Mouse (Mus musculus) stomach, postnatal 0 days (tissue): Measurements from ENCODE around the gene Lclat1. TPM values are rescaled to one million over a fixed set of nuclear protein-coding genes. Genes with fewer than 3 reads are reported as not detected.
A peak's percentile ranks its signal among the peaks of the same experiment; 100 is the strongest.

Experiments used
- ATAC-seq: fragments of 200-750 bp; cut with Nextera tagmentation; 2 replicates; pipeline ENCODE4 v1.8.0; 2017; ENCODE audit not compliant: low FRiP score, low TSS enrichment
- DNase-seq: peaks from one replicate; pipeline ENCODE4 v3.0.0-alpha.2; 2016; ENCODE audit warnings: low spot score
- H3K27ac ChIP-seq: fragments of 300-500 bp; sonication (generic); replicated peaks from 2 replicates; pipeline ENCODE4 v1.5.1; 2014; ENCODE audit warnings: mild to moderate bottlenecking, control low read depth
- H3K27me3 ChIP-seq: fragments of 300-500 bp; sonication (generic); 2 replicates; pipeline ENCODE4 v1.6.1; 2014; ENCODE audit warnings: low read length; ENCODE audit not compliant: control insufficient read depth, insufficient read depth
- H3K36me3 ChIP-seq: fragments of 300-500 bp; sonication (generic); 2 replicates; pipeline ENCODE4 v1.6.1; 2014; ENCODE audit warnings: low read length, mixed read lengths; ENCODE audit not compliant: control insufficient read depth, insufficient read depth
- H3K4me1 ChIP-seq: fragments of 300-500 bp; sonication (generic); replicated peaks from 2 replicates; pipeline ENCODE4 v1.6.1; 2014; ENCODE audit warnings: antibody characterized with exemption; ENCODE audit not compliant: control insufficient read depth, insufficient read depth
- H3K4me2 ChIP-seq: fragments of 300-500 bp; sonication (generic); replicated peaks from 2 replicates; pipeline ENCODE4 v1.6.1; 2014; ENCODE audit warnings: low read depth, mild to moderate bottlenecking, control low read depth, moderate library complexity
- H3K4me3 ChIP-seq: fragments of 300-500 bp; sonication (generic); 2 replicates; pipeline ENCODE4 v1.5.1; 2014; ENCODE audit warnings: low read depth, low read length, control low read depth
- H3K9ac ChIP-seq: fragments of 300-500 bp; sonication (generic); 2 replicates; pipeline ENCODE4 v1.6.1; 2014; ENCODE audit warnings: mild to moderate bottlenecking, low read length, control low read depth, mixed read lengths
- H3K9me3 ChIP-seq: fragments of 300-500 bp; sonication (generic); 2 replicates; pipeline ENCODE4 v1.6.1; 2016; ENCODE audit warnings: low read length; ENCODE audit not compliant: control insufficient read depth
- CTCF ChIP-seq: IDR thresholded peaks from 2 replicates; pipeline ENCODE4 v1.5.1; 2016; ENCODE audit warnings: antibody characterized with exemption, low read depth, mild to moderate bottlenecking, moderate library complexity
- EP300 ChIP-seq: optimal IDR thresholded peaks from 2 replicates; pipeline ENCODE3; 2016; ENCODE audit warnings: antibody characterized with exemption
- WGBS: fragments of 180-500 bp; shearing (Covaris S2); extraction: QIAGEN DNeasy Blood & Tissue Kit; methylation state at CpG from one replicate; pipeline ENCODE4 v1.1.7; 2014; 5-methylcytosine and 5-hydroxymethylcytosine counted together
- polyA plus RNA-seq: library from polyadenylated mRNA; unstranded; fragments of >200 nt; fragmentation: Nextera tagmentation; extraction: Ambion mirVana; gene quantifications from 2 replicates; pipeline ENCODE4 v1.2.1, GENCODE M21; 2015

The Lclat1 gene
- polyA plus RNA-seq, 1 experiment from 2014 or later = 4.3 TPM

DNA sequence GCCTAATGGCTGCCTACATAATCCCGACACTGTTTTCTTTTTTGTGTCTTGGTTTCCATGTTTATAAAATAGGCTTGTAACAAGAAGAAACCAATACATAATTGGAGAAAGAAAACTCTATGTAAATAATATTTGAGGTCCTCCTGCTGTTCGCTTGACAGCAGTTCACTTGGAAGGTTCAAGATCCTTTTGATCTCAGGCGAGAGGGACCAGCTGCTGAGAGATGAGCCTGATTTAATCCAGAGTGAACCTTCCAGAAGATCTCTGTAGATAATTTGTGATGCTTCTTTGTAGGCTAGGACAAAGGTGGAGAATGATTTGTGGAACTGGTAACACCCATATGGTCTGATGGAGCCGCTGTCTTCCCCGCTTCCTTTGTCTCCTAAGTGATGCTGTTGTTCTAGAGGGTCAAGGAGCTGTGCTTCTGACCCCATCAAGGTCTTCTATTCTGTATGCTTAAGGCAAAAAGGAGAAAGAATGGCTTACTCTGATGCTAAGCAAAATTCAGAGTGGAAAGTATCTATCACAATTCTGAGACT is 36.0 kb upstream of the Lclat1 start:
- TF ChIP-seq EP300 (no peak), CTCF (no peak)
- DNase-seq (no peak), ATAC-seq (no peak)
- H3K9ac ChIP-seq = no peak overlapping the region
- WGBS = 62% methylated on average over 5 of the region's 5 CpGs
- no peaks in the 10 kb centered on the region for H3K9me3 ChIP-seq
- H3K4me1 ChIP-seq = peaks cover 8% of the 10 kb centered on the region
- H3K36me3 ChIP-seq = no peaks in the 10 kb centered on the region
- H3K27ac ChIP-seq = peak overlapping the region; percentile 84
- no peaks in the 10 kb centered on the region for H3K27me3 ChIP-seq
- H3K4me3 ChIP-seq = no peak overlapping the region
- H3K4me2 ChIP-seq = no peak overlapping the region

DNA sequence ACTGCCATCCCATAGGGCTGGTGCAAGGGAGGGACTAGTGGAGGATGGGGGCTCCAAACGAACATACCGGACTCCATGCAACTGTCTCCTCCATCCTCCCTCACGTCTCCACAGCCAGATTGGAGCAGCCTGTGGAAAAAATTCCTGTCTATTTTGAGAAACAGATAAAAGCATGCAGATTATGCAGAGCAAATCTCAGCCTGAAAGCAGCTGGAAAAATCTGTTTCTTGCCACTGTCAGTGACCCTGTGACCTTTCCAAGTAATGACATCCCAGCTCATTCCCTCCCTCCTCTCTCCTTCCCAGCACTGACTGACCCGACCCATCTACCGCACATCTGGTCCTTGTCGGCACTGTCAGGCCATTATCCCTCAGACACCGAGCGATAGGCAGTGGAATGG is 35.5 kb upstream of the Lclat1 start:
- Histone ChIP-seq H3K4me2 (no peak overlapping the region), H3K27ac (peak overlapping the region; percentile 84), H3K9ac (no peak overlapping the region), H3K4me1 (peaks cover 5% of the 10 kb centered on the region), H3K9me3 (no peaks in the 10 kb centered on the region), H3K4me3 (no peak overlapping the region), H3K27me3 (no peaks in the 10 kb centered on the region), H3K36me3 (no peaks in the 10 kb centered on the region)
- ATAC-seq (peak; percentile 86), DNase-seq (peak; percentile 24)
- 35% methylated on average over 8 of the region's 8 CpGs for WGBS
- TF ChIP-seq CTCF (no peak), EP300 (peak; percentile 54)

GRCm38 (mm10) chr17:73074631-73075030 is 33.2 kb upstream of the Lclat1 start:
- no peaks in the 10 kb centered on the region for H3K9me3 ChIP-seq
- H3K36me3 ChIP-seq = no peaks in the 10 kb centered on the region
- TF ChIP-seq EP300 (no peak), CTCF (no peak)
- ATAC-seq (no peak), DNase-seq (no peak)
- H3K4me3 ChIP-seq = no peak overlapping the region
- H3K4me1 ChIP-seq = no peaks in the 10 kb centered on the region; the same call in 1 of the 2 replicates
- no peaks in the 10 kb centered on the region for H3K27me3 ChIP-seq
- H3K9ac ChIP-seq = no peak overlapping the region
- H3K4me2 ChIP-seq = no peak overlapping the region
- H3K27ac ChIP-seq = no peak overlapping the region; the same call in 1 of the 2 replicates
- 67% methylated on average over 3 of the region's 3 CpGs for WGBS

GRCm38 (mm10) chr17:73075238-73075890 is 32.4 kb upstream of the Lclat1 start:
- 42% methylated on average over 9 of the region's 9 CpGs for WGBS
- no peak for DNase-seq

DNA sequence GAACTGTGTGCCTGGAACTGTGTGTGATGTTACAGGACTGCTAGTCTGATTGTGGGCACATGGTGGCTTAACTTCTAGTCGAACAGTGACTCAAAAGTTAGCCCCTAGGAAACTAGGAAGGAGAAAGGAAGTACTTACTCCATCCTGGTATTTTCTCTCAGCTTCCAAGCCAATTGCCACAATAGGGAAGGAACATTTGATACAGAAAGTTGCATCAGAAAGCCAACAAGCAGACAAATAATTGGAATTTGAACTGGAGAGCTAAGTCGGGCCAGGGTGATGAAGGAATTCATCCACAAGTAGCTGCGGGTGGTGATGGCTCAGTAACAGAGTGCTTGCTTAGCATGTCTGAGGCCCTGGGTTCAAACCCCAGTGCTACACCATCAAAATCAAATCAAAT is 30.1 kb upstream of the Lclat1 start:
- Histone ChIP-seq H3K4me3 (no peak overlapping the region), H3K4me1 (no peaks in the 10 kb centered on the region), H3K4me2 (no peak overlapping the region), H3K9me3 (no peaks in the 10 kb centered on the region), H3K27ac (no peak overlapping the region), H3K27me3 (no peaks in the 10 kb centered on the region), H3K36me3 (no peaks in the 10 kb centered on the region), H3K9ac (no peak overlapping the region)
- DNase-seq (no peak), ATAC-seq (no peak)
- no peak for TF ChIP-seq CTCF
- TF ChIP-seq EP300 = no peak
- 61% methylated on average over 3 of the region's 3 CpGs for WGBS

More at GRCm38 (mm10) chr17:73075238-73075890, 32.4 kb upstream of the Lclat1 start:
- Histone ChIP-seq H3K27ac (no peak overlapping the region), H3K9ac (no peak overlapping the region), H3K4me1 (no peaks in the 10 kb centered on the region; the same call in 1 of the 2 replicates), H3K36me3 (no peaks in the 10 kb centered on the region), H3K9me3 (no peaks in the 10 kb centered on the region), H3K27me3 (no peaks in the 10 kb centered on the region), H3K4me2 (no peak overlapping the region), H3K4me3 (no peak overlapping the region)
- TF ChIP-seq EP300 = no peak
- no peak for TF ChIP-seq CTCF
- ATAC-seq = no peak

DNA sequence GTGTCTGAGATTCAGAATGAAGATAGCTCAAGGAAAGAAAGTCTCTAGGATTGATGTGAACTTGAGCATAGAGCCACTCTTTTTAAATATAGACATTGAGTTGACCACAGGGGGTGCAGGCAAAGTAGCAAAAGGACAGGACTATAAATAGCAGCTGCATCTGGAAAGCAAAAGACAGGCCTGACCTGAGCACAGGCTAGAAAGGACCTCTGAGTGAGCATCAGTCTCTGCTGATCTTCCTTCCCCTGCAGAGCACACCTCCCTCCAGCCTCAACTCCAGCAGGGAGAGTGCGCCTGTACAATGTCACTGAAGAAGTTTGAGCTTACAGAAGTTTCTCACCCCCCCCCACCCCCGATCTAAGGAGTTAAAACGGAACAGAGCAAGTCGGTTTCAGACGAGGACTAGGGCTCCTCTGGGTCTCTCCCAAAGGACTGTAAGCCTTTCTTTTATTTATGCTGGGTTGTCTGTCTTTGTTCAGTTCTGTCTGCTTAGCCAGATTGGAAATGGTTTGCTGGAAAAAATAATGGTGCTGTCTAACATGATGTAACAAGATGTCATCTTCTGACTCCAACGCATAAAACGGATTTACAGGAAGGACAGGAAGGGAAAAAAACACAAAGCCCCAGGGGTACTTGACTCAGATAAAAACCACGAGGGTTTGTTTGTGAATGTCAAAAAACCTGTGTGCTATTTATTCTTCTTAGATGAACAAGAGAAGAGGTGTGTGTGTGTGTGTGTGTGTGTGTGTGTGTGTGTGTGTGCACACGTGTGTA is 26.2 kb upstream of the Lclat1 start:
- WGBS = 23% methylated on average over 9 of the region's 9 CpGs
- Histone ChIP-seq H3K4me3 (no peak overlapping the region), H3K27ac (no peak overlapping the region), H3K9me3 (no peaks in the 10 kb centered on the region), H3K4me1 (no peaks in the 10 kb centered on the region), H3K36me3 (no peaks in the 10 kb centered on the region), H3K4me2 (no peak overlapping the region), H3K9ac (no peak overlapping the region), H3K27me3 (no peaks in the 10 kb centered on the region)
- no peak for TF ChIP-seq EP300
- no peak for DNase-seq
- no peak for ATAC-seq
